Mouse (Mus musculus): ENCODE results near the gene Krtap3-3.

DNA sequence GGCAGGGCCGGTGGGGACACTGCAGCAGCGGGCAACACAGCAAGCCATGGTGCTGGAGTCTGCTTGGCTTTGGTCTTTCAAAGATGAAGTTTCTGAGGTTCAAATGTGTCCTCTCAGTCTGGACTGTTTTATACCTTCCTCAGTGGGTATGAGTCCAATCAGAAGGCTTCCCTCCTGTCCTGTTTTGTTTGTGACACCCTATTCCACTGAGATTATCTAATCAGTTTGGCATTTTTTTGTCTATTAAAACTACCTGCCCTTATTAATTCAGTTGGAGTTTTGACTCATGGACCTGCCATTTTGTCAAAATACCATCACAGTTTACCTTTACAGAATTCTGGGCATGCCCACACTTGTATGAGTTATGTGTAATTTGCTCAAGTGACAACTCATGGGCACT, 6.1 kb upstream of the Krtap3-3 start, which contains the start of gene Krtap3-2:
- TF ChIP-seq EP300 (IDR thresholded peaks at IDR 0.05), result no peak
- TF ChIP-seq CTCF (IDR thresholded peaks at IDR 0.05), result no peak
